Mouse (Mus musculus): ENCODE results near the gene Zcchc4. TPM values are rescaled to one million over a fixed set of nuclear protein-coding genes. Genes with fewer than 3 reads are reported as not detected.
A peak's percentile ranks its signal among the peaks of the same experiment; 100 is the strongest.

Gene Zcchc4
- polyA plus RNA-seq, 1 experiment from 2014 or later = 9.3 TPM

- Histone ChIP-seq H3K4me1 (replicated peaks; ENCODE audit: control insufficient read depth, insufficient read depth, low read length) (no peaks in the 10 kb centered on the region), H3K27ac (no peak overlapping the region), H3K27me3 (ENCODE audit: control insufficient read depth, insufficient read depth, low read length) (no peaks in the 10 kb centered on the region), H3K4me2 (replicated peaks) (peak overlapping the region; percentile 56), H3K4me3 (replicated peaks; ENCODE audit: low read length) (no peak overlapping the region), H3K36me3 (replicated peaks; ENCODE audit: control insufficient read depth, insufficient read depth) (no peaks in the 10 kb centered on the region), H3K9me3 (ENCODE audit: control insufficient read depth, low read length) (no peaks in the 10 kb centered on the region), H3K9ac (no peak overlapping the region)
- 78% methylated on average over 2 of the region's 2 CpGs for WGBS
- no peak for ATAC-seq (ENCODE audit: low FRiP score)
- no peak for DNase-seq (ENCODE audit: low spot score)
Measured at GRCm38 (mm10) chr5:52783957-52784356, 8.7 kb downstream of the Zcchc4 start.

- Histone ChIP-seq H3K27me3 (ENCODE audit: control insufficient read depth, insufficient read depth, low read length) (no peaks in the 10 kb centered on the region), H3K9ac (no peak overlapping the region), H3K36me3 (replicated peaks; ENCODE audit: control insufficient read depth, insufficient read depth) (no peaks in the 10 kb centered on the region), H3K4me2 (replicated peaks) (no peak overlapping the region), H3K4me1 (replicated peaks; ENCODE audit: control insufficient read depth, insufficient read depth, low read length) (no peaks in the 10 kb centered on the region), H3K9me3 (ENCODE audit: control insufficient read depth, low read length) (no peaks in the 10 kb centered on the region), H3K27ac (no peak overlapping the region), H3K4me3 (replicated peaks; ENCODE audit: low read length) (no peak overlapping the region)
- ATAC-seq (ENCODE audit: low FRiP score) (no peak), DNase-seq (ENCODE audit: low spot score) (no peak)
- WGBS = 88% methylated on average over 7 of the region's 7 CpGs
Measured at GRCm38 (mm10) chr5:52786556-52787322, 11.5 kb downstream of the Zcchc4 start.

- no peaks in the 10 kb centered on the region for H3K27me3 ChIP-seq (ENCODE audit: control insufficient read depth, insufficient read depth, low read length)
- H3K4me1 ChIP-seq (replicated peaks; ENCODE audit: control insufficient read depth, insufficient read depth, low read length) = no peaks in the 10 kb centered on the region
- DNase-seq (ENCODE audit: low spot score) (no peak), ATAC-seq (ENCODE audit: low FRiP score) (no peak)
- WGBS = 98% methylated on average over 9 of the region's 9 CpGs
- no peaks in the 10 kb centered on the region for H3K9me3 ChIP-seq (ENCODE audit: control insufficient read depth, low read length)
- H3K4me2 ChIP-seq (replicated peaks) = no peak overlapping the region
- peaks cover 23% of the 10 kb centered on the region for H3K36me3 ChIP-seq (replicated peaks; ENCODE audit: control insufficient read depth, insufficient read depth)
- no peak overlapping the region for H3K27ac ChIP-seq
- no peak overlapping the region for H3K4me3 ChIP-seq (replicated peaks; ENCODE audit: low read length)
- no peak overlapping the region for H3K9ac ChIP-seq
Measured at GRCm38 (mm10) chr5:52793230-52793629, 18.0 kb downstream of the Zcchc4 start.

GRCm38 (mm10) chr5:52794109-52794508 is 18.9 kb downstream of the Zcchc4 start:
- WGBS = 93% methylated on average over 9 of the region's 9 CpGs
- no peak overlapping the region for H3K4me2 ChIP-seq (replicated peaks)
- H3K36me3 ChIP-seq (replicated peaks; ENCODE audit: control insufficient read depth, insufficient read depth) = peaks cover 24% of the 10 kb centered on the region
- no peak overlapping the region for H3K27ac ChIP-seq
- no peak overlapping the region for H3K4me3 ChIP-seq (replicated peaks; ENCODE audit: low read length)
- no peaks in the 10 kb centered on the region for H3K27me3 ChIP-seq (ENCODE audit: control insufficient read depth, insufficient read depth, low read length)
- H3K9me3 ChIP-seq (ENCODE audit: control insufficient read depth, low read length) = no peaks in the 10 kb centered on the region
- ATAC-seq (ENCODE audit: low FRiP score) = no peak
- H3K4me1 ChIP-seq (replicated peaks; ENCODE audit: control insufficient read depth, insufficient read depth, low read length) = no peaks in the 10 kb centered on the region
- no peak for DNase-seq (ENCODE audit: low spot score)
- no peak overlapping the region for H3K9ac ChIP-seq

- Histone ChIP-seq H3K27ac (no peak overlapping the region), H3K4me1 (replicated peaks; ENCODE audit: control insufficient read depth, insufficient read depth, low read length) (no peaks in the 10 kb centered on the region), H3K4me2 (replicated peaks) (no peak overlapping the region), H3K4me3 (replicated peaks; ENCODE audit: low read length) (no peak overlapping the region), H3K36me3 (replicated peaks; ENCODE audit: control insufficient read depth, insufficient read depth) (peaks cover 27% of the 10 kb centered on the region), H3K9ac (no peak overlapping the region), H3K9me3 (ENCODE audit: control insufficient read depth, low read length) (no peaks in the 10 kb centered on the region), H3K27me3 (ENCODE audit: control insufficient read depth, insufficient read depth, low read length) (no peaks in the 10 kb centered on the region)
- 89% methylated on average over 12 of the region's 12 CpGs for WGBS
- no peak for ATAC-seq (ENCODE audit: low FRiP score)
- no peak for DNase-seq (ENCODE audit: low spot score)
Measured at GRCm38 (mm10) chr5:52799274-52799985, 24.2 kb downstream of the Zcchc4 start.

GRCm38 (mm10) chr5:52805801-52806200 is 30.6 kb downstream of the Zcchc4 start:
- ATAC-seq (ENCODE audit: low FRiP score) = no peak
- H3K4me1 ChIP-seq (replicated peaks; ENCODE audit: control insufficient read depth, insufficient read depth, low read length) = no peaks in the 10 kb centered on the region

GRCm38 (mm10) chr5:52806349-52806748 is 31.1 kb downstream of the Zcchc4 start:
- no peak for DNase-seq (ENCODE audit: low spot score)
- ATAC-seq (ENCODE audit: low FRiP score) = no peak
- H3K4me1 ChIP-seq (replicated peaks; ENCODE audit: control insufficient read depth, insufficient read depth, low read length) = no peaks in the 10 kb centered on the region
- whole genome bisulfite sequencing = 90% methylated on average over 8 of the region's 8 CpGs
- H3K36me3 ChIP-seq (replicated peaks; ENCODE audit: control insufficient read depth, insufficient read depth) = 0 out of 2 replicates have a peak, but pooled peaks cover 11% of the 10 kb centered on the region
- H3K4me2 ChIP-seq (replicated peaks) = no peak overlapping the region
- H3K9ac ChIP-seq = no peak overlapping the region
- H3K4me3 ChIP-seq (replicated peaks; ENCODE audit: low read length) = no peak overlapping the region
- no peaks in the 10 kb centered on the region for H3K9me3 ChIP-seq (ENCODE audit: control insufficient read depth, low read length)
- no peak overlapping the region for H3K27ac ChIP-seq
- no peaks in the 10 kb centered on the region for H3K27me3 ChIP-seq (ENCODE audit: control insufficient read depth, insufficient read depth, low read length)

More at GRCm38 (mm10) chr5:52805801-52806200, 30.6 kb downstream of the Zcchc4 start:
- Histone ChIP-seq H3K9me3 (ENCODE audit: control insufficient read depth, low read length) (no peaks in the 10 kb centered on the region), H3K27me3 (ENCODE audit: control insufficient read depth, insufficient read depth, low read length) (no peaks in the 10 kb centered on the region), H3K4me3 (replicated peaks; ENCODE audit: low read length) (no peak overlapping the region), H3K27ac (no peak overlapping the region), H3K4me2 (replicated peaks) (no peak overlapping the region), H3K36me3 (replicated peaks; ENCODE audit: control insufficient read depth, insufficient read depth) (0 out of 2 replicates have a peak, but pooled peaks cover 11% of the 10 kb centered on the region), H3K9ac (no peak overlapping the region)
- DNase-seq (ENCODE audit: low spot score) = no peak
- 82% methylated on average over 4 of the region's 4 CpGs for WGBS

GRCm38 (mm10) chr5:52807030-52807429 is 31.8 kb downstream of the Zcchc4 start:
- Histone ChIP-seq H3K27me3 (ENCODE audit: control insufficient read depth, insufficient read depth, low read length) (no peaks in the 10 kb centered on the region), H3K4me2 (replicated peaks) (no peak overlapping the region), H3K27ac (no peak overlapping the region), H3K9ac (no peak overlapping the region), H3K36me3 (replicated peaks; ENCODE audit: control insufficient read depth, insufficient read depth) (0 out of 2 replicates have a peak, but pooled peaks cover 11% of the 10 kb centered on the region), H3K4me3 (replicated peaks; ENCODE audit: low read length) (no peak overlapping the region), H3K4me1 (replicated peaks; ENCODE audit: control insufficient read depth, insufficient read depth, low read length) (no peaks in the 10 kb centered on the region), H3K9me3 (ENCODE audit: control insufficient read depth, low read length) (no peaks in the 10 kb centered on the region)
- whole genome bisulfite sequencing = 96% methylated on average over 7 of the region's 7 CpGs
- no peak for ATAC-seq (ENCODE audit: low FRiP score)
- no peak for DNase-seq (ENCODE audit: low spot score)

GRCm38 (mm10) chr5:52810446-52810845 is 35.2 kb downstream of the Zcchc4 start:
- no peak for DNase-seq (ENCODE audit: low spot score)
- 97% methylated on average over 6 of the region's 6 CpGs for WGBS
- no peaks in the 10 kb centered on the region for H3K4me1 ChIP-seq (replicated peaks; ENCODE audit: control insufficient read depth, insufficient read depth, low read length)
- no peak overlapping the region for H3K4me3 ChIP-seq (replicated peaks; ENCODE audit: low read length)
- no peaks in the 10 kb centered on the region for H3K9me3 ChIP-seq (ENCODE audit: control insufficient read depth, low read length)
- no peak overlapping the region for H3K27ac ChIP-seq
- H3K4me2 ChIP-seq (replicated peaks) = no peak overlapping the region
- no peak overlapping the region for H3K9ac ChIP-seq
- ATAC-seq (ENCODE audit: low FRiP score) = no peak
- H3K36me3 ChIP-seq (replicated peaks; ENCODE audit: control insufficient read depth, insufficient read depth) = peaks cover 15% of the 10 kb centered on the region
- no peaks in the 10 kb centered on the region for H3K27me3 ChIP-seq (ENCODE audit: control insufficient read depth, insufficient read depth, low read length)
